Mouse (Mus musculus): Measurements from ENCODE around the gene Gm17660. TPM values are rescaled to one million over a fixed set of nuclear protein-coding genes. Genes with fewer than 3 reads are reported as not detected.

The Gm17660 gene
- polyA plus RNA-seq, 1 experiment from 2014 or later = not detected

GRCm38 (mm10) chr5:104085366-104085765 is 8.0 kb upstream of the Gm17660 start:
- H3K4me2 ChIP-seq (ENCODE audit: low read length) = no peak overlapping the region
- H3K27me3 ChIP-seq (ENCODE audit: insufficient read depth, low read length) = no peaks in the 10 kb centered on the region
- no peak overlapping the region for H3K4me3 ChIP-seq (replicated peaks; ENCODE audit: low read depth, low read length)
- H3K9me3 ChIP-seq (replicated peaks; ENCODE audit: low read length) = no peaks in the 10 kb centered on the region
- no peaks in the 10 kb centered on the region for H3K36me3 ChIP-seq (ENCODE audit: insufficient read depth, low read length)
- 84% methylated on average over 9 of the region's 9 CpGs for WGBS
- no peak for TF ChIP-seq CTCF (IDR thresholded peaks at IDR 0.05; ENCODE audit: low read depth)
- no peak overlapping the region for H3K27ac ChIP-seq
- H3K9ac ChIP-seq (ENCODE audit: low read depth, low read length) = no peak overlapping the region
- no peak for ATAC-seq (replicated peaks; ENCODE audit: low FRiP score, low read depth)
- H3K4me1 ChIP-seq (replicated peaks; ENCODE audit: insufficient read depth, low read length) = no peaks in the 10 kb centered on the region
- DNase-seq (ENCODE audit: low spot score) = no peak

GRCm38 (mm10) chr5:104080736-104081135 is 3.3 kb upstream of the Gm17660 start:
- DNase-seq (ENCODE audit: low spot score) = no peak
- no peaks in the 10 kb centered on the region for H3K9me3 ChIP-seq (replicated peaks; ENCODE audit: low read length)
- no peak for ATAC-seq (replicated peaks; ENCODE audit: low FRiP score, low read depth)
- no peaks in the 10 kb centered on the region for H3K4me1 ChIP-seq (replicated peaks; ENCODE audit: insufficient read depth, low read length)
- no peak overlapping the region for H3K9ac ChIP-seq (ENCODE audit: low read depth, low read length)
- whole genome bisulfite sequencing = 90% methylated on average over 6 of the region's 6 CpGs
- H3K27ac ChIP-seq = no peak overlapping the region
- no peak for TF ChIP-seq CTCF (IDR thresholded peaks at IDR 0.05; ENCODE audit: low read depth)
- H3K36me3 ChIP-seq (ENCODE audit: insufficient read depth, low read length) = no peaks in the 10 kb centered on the region
- H3K27me3 ChIP-seq (ENCODE audit: insufficient read depth, low read length) = no peaks in the 10 kb centered on the region
- no peak overlapping the region for H3K4me3 ChIP-seq (replicated peaks; ENCODE audit: low read depth, low read length)
- no peak overlapping the region for H3K4me2 ChIP-seq (ENCODE audit: low read length)

GRCm38 (mm10) chr5:104076361-104076760 is 1.0 kb downstream of the Gm17660 start:
- 45% methylated on average over 10 of the region's 10 CpGs for WGBS
- Histone ChIP-seq H3K36me3 (ENCODE audit: insufficient read depth, low read length) (no peaks in the 10 kb centered on the region), H3K9ac (ENCODE audit: low read depth, low read length) (no peak overlapping the region), H3K27ac (no peak overlapping the region), H3K4me3 (replicated peaks; ENCODE audit: low read depth, low read length) (no peak overlapping the region), H3K27me3 (ENCODE audit: insufficient read depth, low read length) (no peaks in the 10 kb centered on the region), H3K4me2 (ENCODE audit: low read length) (no peak overlapping the region), H3K9me3 (replicated peaks; ENCODE audit: low read length) (no peaks in the 10 kb centered on the region), H3K4me1 (replicated peaks; ENCODE audit: insufficient read depth, low read length) (0 out of 2 replicates have a peak, but pooled peaks cover 3% of the 10 kb centered on the region)
- ATAC-seq (replicated peaks; ENCODE audit: low FRiP score, low read depth) (no peak), DNase-seq (ENCODE audit: low spot score) (no peak)
- no peak for TF ChIP-seq CTCF (IDR thresholded peaks at IDR 0.05; ENCODE audit: low read depth)

- DNase-seq (ENCODE audit: low spot score) (peak; percentile 80), ATAC-seq (replicated peaks; ENCODE audit: low FRiP score, low read depth) (no peak)
- no peaks in the 10 kb centered on the region for H3K36me3 ChIP-seq (ENCODE audit: insufficient read depth, low read length)
- peak overlapping the region; percentile 34 for H3K4me2 ChIP-seq (ENCODE audit: low read length)
- no peaks in the 10 kb centered on the region for H3K9me3 ChIP-seq (replicated peaks; ENCODE audit: low read length)
- peak; percentile 86 for TF ChIP-seq CTCF (IDR thresholded peaks at IDR 0.05; ENCODE audit: low read depth)
- H3K9ac ChIP-seq (ENCODE audit: low read depth, low read length) = no peak overlapping the region
- no peak overlapping the region for H3K4me3 ChIP-seq (replicated peaks; ENCODE audit: low read depth, low read length)
- 0 out of 2 replicates have a peak, but pooled peaks cover 3% of the 10 kb centered on the region for H3K4me1 ChIP-seq (replicated peaks; ENCODE audit: insufficient read depth, low read length)
- 23% methylated on average over 12 of the region's 12 CpGs for WGBS
- H3K27ac ChIP-seq = no peak overlapping the region
- no peaks in the 10 kb centered on the region for H3K27me3 ChIP-seq (ENCODE audit: insufficient read depth, low read length)
These were observed 3.0 kb downstream of the Gm17660 start for GRCm38 (mm10) chr5:104074388-104074787.

- DNase-seq (ENCODE audit: low spot score) (no peak), ATAC-seq (replicated peaks; ENCODE audit: low FRiP score, low read depth) (peak; percentile 91)
- H3K4me3 ChIP-seq (replicated peaks; ENCODE audit: low read depth, low read length) = no peak overlapping the region
- no peak for TF ChIP-seq CTCF (IDR thresholded peaks at IDR 0.05; ENCODE audit: low read depth)
- no peaks in the 10 kb centered on the region for H3K9me3 ChIP-seq (replicated peaks; ENCODE audit: low read length)
- no peaks in the 10 kb centered on the region for H3K36me3 ChIP-seq (ENCODE audit: insufficient read depth, low read length)
- H3K27ac ChIP-seq = no peak overlapping the region
- no peak overlapping the region for H3K4me2 ChIP-seq (ENCODE audit: low read length)
- WGBS = 80% methylated on average over 5 of the region's 5 CpGs
- H3K4me1 ChIP-seq (replicated peaks; ENCODE audit: insufficient read depth, low read length) = 0 out of 2 replicates have a peak, but pooled peaks cover 3% of the 10 kb centered on the region
- no peak overlapping the region for H3K9ac ChIP-seq (ENCODE audit: low read depth, low read length)
- H3K27me3 ChIP-seq (ENCODE audit: insufficient read depth, low read length) = no peaks in the 10 kb centered on the region
These were observed 3.8 kb downstream of the Gm17660 start for GRCm38 (mm10) chr5:104073602-104074001.

GRCm38 (mm10) chr5:104072272-104072886 is 5.0 kb downstream of the Gm17660 start:
- peak; percentile 94 for ATAC-seq (replicated peaks; ENCODE audit: low FRiP score, low read depth)
- no peaks in the 10 kb centered on the region for H3K36me3 ChIP-seq (ENCODE audit: insufficient read depth, low read length)
- DNase-seq (ENCODE audit: low spot score) = peak; percentile 85
- H3K4me1 ChIP-seq (replicated peaks; ENCODE audit: insufficient read depth, low read length) = 0 out of 2 replicates have a peak, but pooled peaks cover 3% of the 10 kb centered on the region
- WGBS = 27% methylated on average over 6 of the region's 8 CpGs
- TF ChIP-seq CTCF (IDR thresholded peaks at IDR 0.05; ENCODE audit: low read depth) = no peak
- H3K27me3 ChIP-seq (ENCODE audit: insufficient read depth, low read length) = no peaks in the 10 kb centered on the region
- H3K9me3 ChIP-seq (replicated peaks; ENCODE audit: low read length) = no peaks in the 10 kb centered on the region
- no peak overlapping the region for H3K4me2 ChIP-seq (ENCODE audit: low read length)
- H3K4me3 ChIP-seq (replicated peaks; ENCODE audit: low read depth, low read length) = no peak overlapping the region
- H3K9ac ChIP-seq (ENCODE audit: low read depth, low read length) = no peak overlapping the region
- peak overlapping the region; percentile 66 for H3K27ac ChIP-seq
